Mouse (Mus musculus) lung, postnatal 0 days (tissue): ENCODE measurements around the gene Adcy5. TPM values are rescaled to one million over a fixed set of nuclear protein-coding genes. Genes with fewer than 3 reads are reported as not detected.
A peak's percentile ranks its signal among the peaks of the same experiment; 100 is the strongest.

Source experiments
- ATAC-seq: fragments of 200-750 bp; cut with Nextera tagmentation; 2 replicates; pipeline ENCODE4 v1.8.0; 2017; ENCODE audit warnings: moderate library complexity
- DNase-seq: peaks from one replicate; pipeline ENCODE4 v3.0.0-alpha.2; 2016; ENCODE audit warnings: low spot score
- H3K27ac ChIP-seq: fragments of 300-500 bp; sonication (generic); 2 replicates; pipeline ENCODE4 v1.5.1; 2014; ENCODE audit warnings: antibody characterized with exemption, mild to moderate bottlenecking, low read length, mixed read lengths
- H3K27me3 ChIP-seq: fragments of 300-500 bp; sonication (generic); replicated peaks from 2 replicates; pipeline ENCODE4 v1.6.1; 2014; ENCODE audit warnings: low read length, mixed read lengths; ENCODE audit not compliant: insufficient read depth
- H3K36me3 ChIP-seq: fragments of 300-500 bp; sonication (generic); 2 replicates; pipeline ENCODE4 v1.6.1; 2014; ENCODE audit warnings: low read length, mixed read lengths; ENCODE audit not compliant: insufficient read depth
- H3K4me1 ChIP-seq: fragments of 300-500 bp; sonication (generic); 2 replicates; pipeline ENCODE4 v1.6.1; 2014; ENCODE audit warnings: antibody characterized with exemption, low read depth, low read length, mixed read lengths; ENCODE audit not compliant: insufficient read depth
- H3K4me2 ChIP-seq: fragments of 300-500 bp; sonication (generic); replicated peaks from 2 replicates; pipeline ENCODE4 v1.6.1; 2014; ENCODE audit warnings: low read depth, mild to moderate bottlenecking, low read length, moderate library complexity, mixed read lengths
- H3K4me3 ChIP-seq: fragments of 300-500 bp; sonication (generic); 2 replicates; pipeline ENCODE4 v1.5.1; 2014; ENCODE audit warnings: low read depth, low read length
- H3K9ac ChIP-seq: fragments of 300-500 bp; sonication (generic); replicated peaks from 2 replicates; pipeline ENCODE4 v1.6.1; 2014; ENCODE audit warnings: low read depth, mild to moderate bottlenecking
- H3K9me3 ChIP-seq: fragments of 300-500 bp; sonication (generic); 2 replicates; pipeline ENCODE4 v1.6.1; 2016; ENCODE audit warnings: low read length, mixed read lengths
- CTCF ChIP-seq: IDR thresholded peaks from 2 replicates; pipeline ENCODE4 v1.5.1; 2016; ENCODE audit warnings: antibody characterized with exemption, mild to moderate bottlenecking
- EP300 ChIP-seq: IDR thresholded peaks from 2 replicates; pipeline ENCODE4 v1.6.1; 2016; ENCODE audit warnings: antibody characterized with exemption, mild to moderate bottlenecking, control low read depth
- WGBS: fragments of 180-500 bp; shearing (Covaris S2); extraction: QIAGEN DNeasy Blood & Tissue Kit; methylation state at CpG from one replicate; pipeline ENCODE4 v1.1.7; 2014; 5-methylcytosine and 5-hydroxymethylcytosine counted together
- polyA plus RNA-seq: library from polyadenylated mRNA; unstranded; fragments of >200 nt; fragmentation: Nextera tagmentation; extraction: Ambion mirVana; gene quantifications from 2 replicates; pipeline ENCODE4 v1.2.1, GENCODE M21; 2015

Gene Adcy5
- polyA plus RNA-seq, 1 experiment from 2014 or later, result 0.48 TPM

- H3K9ac ChIP-seq, result no peak overlapping the region
- H3K9me3 ChIP-seq, result no peaks in the 10 kb centered on the region
- H3K4me3 ChIP-seq, result no peak overlapping the region
- no peaks in the 10 kb centered on the region for H3K4me1 ChIP-seq
- TF ChIP-seq CTCF, result no peak
- TF ChIP-seq EP300, result no peak
- WGBS, result 46% methylated on average over 8 of the region's 8 CpGs
- ATAC-seq (no peak), DNase-seq (peak; percentile 42)
- no peaks in the 10 kb centered on the region for H3K27me3 ChIP-seq
- H3K36me3 ChIP-seq, result no peaks in the 10 kb centered on the region
- no peak overlapping the region for H3K4me2 ChIP-seq
- no peak overlapping the region for H3K27ac ChIP-seq
These were observed 24.4 kb downstream of the Adcy5 start for GRCm38 (mm10) chr16:35179082-35179481.

DNA sequence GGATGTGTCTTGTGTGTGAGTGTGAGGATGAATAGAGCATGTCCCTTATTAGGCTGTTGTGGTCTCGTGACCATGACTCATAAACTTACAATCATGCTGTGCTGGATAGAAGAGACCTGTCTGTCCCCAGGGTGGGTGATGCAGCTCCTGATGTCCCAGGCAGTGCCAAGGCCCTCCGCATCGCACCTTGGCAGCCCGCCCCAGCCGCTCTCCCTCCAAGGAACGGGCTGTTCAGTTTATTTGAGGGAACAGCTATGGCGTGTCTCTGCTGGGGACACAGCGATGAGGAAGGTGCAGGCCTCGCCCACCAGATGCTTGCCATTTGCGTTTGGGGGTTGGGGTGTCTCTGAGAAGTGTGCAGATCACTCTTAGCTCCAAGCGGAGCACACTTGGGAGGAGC lies 28.5 kb downstream of the Adcy5 start:
- ATAC-seq (peak; percentile 69), DNase-seq (peak; percentile 22)
- WGBS, result 54% methylated on average over 11 of the region's 11 CpGs
- no peaks in the 10 kb centered on the region for H3K36me3 ChIP-seq
- no peaks in the 10 kb centered on the region for H3K27me3 ChIP-seq
- no peak overlapping the region for H3K4me2 ChIP-seq
- no peaks in the 10 kb centered on the region for H3K9me3 ChIP-seq
- H3K4me3 ChIP-seq, result no peak overlapping the region
- no peak overlapping the region for H3K9ac ChIP-seq
- no peak overlapping the region for H3K27ac ChIP-seq
- TF ChIP-seq CTCF, result no peak
- TF ChIP-seq EP300, result peak; percentile 17; the same call in 1 of the 2 replicates
- H3K4me1 ChIP-seq, result no peaks in the 10 kb centered on the region

DNA sequence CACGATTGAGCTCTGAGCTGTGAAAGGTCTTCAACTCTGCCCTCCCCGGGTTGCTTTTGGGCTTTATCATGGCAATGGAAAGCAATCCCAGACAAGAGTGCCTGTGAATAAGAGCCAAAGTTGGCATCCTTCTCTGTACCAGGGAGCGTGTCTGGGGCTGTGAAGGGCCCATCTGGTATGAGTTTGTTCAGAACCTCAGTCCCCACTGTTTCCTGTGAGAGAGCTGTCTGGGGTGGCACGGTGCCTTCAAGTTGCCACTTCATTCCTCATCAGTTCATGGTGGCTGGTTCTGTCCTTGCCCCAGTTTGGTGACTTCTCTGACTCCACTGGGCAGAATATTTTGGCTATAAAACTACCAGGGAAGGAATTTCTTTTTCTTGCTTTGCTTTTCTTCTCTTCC lies 33.4 kb downstream of the Adcy5 start:
- DNase-seq (no peak), ATAC-seq (no peak)
- no peak overlapping the region for H3K9ac ChIP-seq
- peaks cover 6% of the 10 kb centered on the region; the same call in 1 of the 2 replicates for H3K4me1 ChIP-seq
- H3K9me3 ChIP-seq, result no peaks in the 10 kb centered on the region
- no peak for TF ChIP-seq CTCF
- TF ChIP-seq EP300, result no peak
- no peak overlapping the region for H3K27ac ChIP-seq
- no peaks in the 10 kb centered on the region for H3K27me3 ChIP-seq
- WGBS, result 82% methylated on average over 4 of the region's 4 CpGs
- no peaks in the 10 kb centered on the region for H3K36me3 ChIP-seq
- no peak overlapping the region for H3K4me3 ChIP-seq
- H3K4me2 ChIP-seq, result no peak overlapping the region

DNA sequence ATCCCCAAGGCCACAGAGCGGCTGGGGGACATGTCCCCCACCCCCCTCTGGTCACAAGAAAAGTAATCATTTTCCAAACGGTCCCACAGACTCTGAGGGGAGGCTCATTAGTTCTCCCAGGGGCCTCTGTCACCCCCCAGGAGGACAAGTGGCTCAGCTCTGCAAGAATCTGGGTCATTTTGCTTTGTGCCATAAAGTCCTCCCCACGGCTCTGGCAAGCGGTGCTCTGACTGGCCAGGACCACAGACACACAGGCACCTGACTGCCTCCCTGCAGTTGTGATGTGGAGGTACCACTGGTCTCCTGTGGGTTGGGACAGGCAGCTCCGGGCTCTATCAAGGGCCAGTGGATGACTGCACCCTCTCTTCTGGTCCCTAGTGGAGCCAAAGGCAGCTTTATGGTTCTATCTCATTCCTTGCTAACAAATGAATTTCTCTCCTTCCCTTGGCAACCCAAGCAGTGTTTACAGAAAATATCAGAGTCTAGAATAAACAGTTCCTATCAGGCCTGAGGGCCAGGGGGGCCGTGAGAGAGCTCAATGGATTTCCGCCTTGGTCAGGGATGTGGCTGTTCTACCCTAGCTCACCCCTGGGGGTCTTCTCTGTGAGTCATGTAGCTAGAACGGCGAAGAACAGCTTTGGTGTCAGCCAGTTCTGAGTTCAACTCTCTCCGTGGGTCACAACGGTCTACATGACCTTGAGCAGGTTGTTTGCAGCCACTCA lies 34.9 kb downstream of the Adcy5 start:
- H3K27ac ChIP-seq, result no peak overlapping the region
- peaks cover 9% of the 10 kb centered on the region; the same call in 1 of the 2 replicates for H3K4me1 ChIP-seq
- 50% methylated on average over 11 of the region's 11 CpGs for WGBS
- DNase-seq, result peak; percentile 40
- peak; percentile 55 for ATAC-seq
- TF ChIP-seq CTCF (peak; percentile 17; the same call in 1 of the 2 replicates), EP300 (no peak)
- H3K36me3 ChIP-seq, result no peaks in the 10 kb centered on the region
- no peak overlapping the region for H3K4me2 ChIP-seq
- no peak overlapping the region for H3K4me3 ChIP-seq
- no peak overlapping the region for H3K9ac ChIP-seq
- no peaks in the 10 kb centered on the region for H3K27me3 ChIP-seq
- no peaks in the 10 kb centered on the region for H3K9me3 ChIP-seq

DNA sequence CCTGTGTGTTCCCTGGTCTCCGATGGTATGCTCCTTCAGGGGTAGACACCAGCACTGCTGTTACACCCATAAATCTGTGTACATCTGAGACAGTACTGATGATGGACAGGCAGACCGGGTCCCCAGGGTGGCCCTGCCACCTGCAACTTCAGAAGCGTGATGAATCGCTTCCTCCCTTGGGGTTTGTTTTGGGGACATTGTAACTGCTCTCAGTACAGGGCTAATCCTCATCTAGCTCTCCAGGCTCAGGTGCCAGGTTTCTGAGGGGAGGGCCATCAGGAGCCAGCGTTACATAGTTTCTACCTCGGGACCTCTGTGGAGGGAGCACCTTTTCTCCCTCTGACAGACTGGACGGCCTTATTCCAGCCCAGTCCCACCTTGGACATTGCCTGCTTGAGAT lies 36.1 kb downstream of the Adcy5 start:
- no peak overlapping the region for H3K9ac ChIP-seq
- no peaks in the 10 kb centered on the region for H3K36me3 ChIP-seq
- ATAC-seq (no peak), DNase-seq (no peak)
- no peak overlapping the region for H3K4me2 ChIP-seq
- H3K27me3 ChIP-seq, result no peaks in the 10 kb centered on the region
- peaks cover 9% of the 10 kb centered on the region; the same call in 1 of the 2 replicates for H3K4me1 ChIP-seq
- H3K27ac ChIP-seq, result no peak overlapping the region
- no peak overlapping the region for H3K4me3 ChIP-seq
- no peak for TF ChIP-seq CTCF
- WGBS, result 78% methylated on average over 7 of the region's 7 CpGs
- H3K9me3 ChIP-seq, result no peaks in the 10 kb centered on the region

GRCm38 (mm10) chr16:35191271-35191670 lies 36.6 kb downstream of the Adcy5 start:
- Histone ChIP-seq H3K9ac (no peak overlapping the region), H3K27me3 (no peaks in the 10 kb centered on the region), H3K27ac (no peak overlapping the region), H3K36me3 (no peaks in the 10 kb centered on the region), H3K4me2 (no peak overlapping the region), H3K4me3 (no peak overlapping the region), H3K4me1 (peaks cover 9% of the 10 kb centered on the region; the same call in 1 of the 2 replicates), H3K9me3 (no peaks in the 10 kb centered on the region)
- no peak for DNase-seq
- no peak for ATAC-seq
- TF ChIP-seq EP300 (no peak), CTCF (no peak)
- 75% methylated on average over 7 of the region's 7 CpGs for WGBS
